Mouse (Mus musculus) intestine, embryonic 16.5 days (tissue): ENCODE measurements around the gene Tsks. TPM values are rescaled to one million over a fixed set of nuclear protein-coding genes. Genes with fewer than 3 reads are reported as not detected.
A peak's percentile ranks its signal among the peaks of the same experiment; 100 is the strongest.

ENCODE experiments used
- ATAC-seq: fragments of 200-750 bp; cut with Nextera tagmentation; 2 replicates; pipeline ENCODE4 v1.8.0; 2017; ENCODE audit warnings: moderate TSS enrichment, moderate library complexity
- H3K27ac ChIP-seq: fragments of 300-500 bp; sonication (generic); 2 replicates; pipeline ENCODE4 v1.5.1; 2014; ENCODE audit warnings: mild to moderate bottlenecking, low read length
- H3K27me3 ChIP-seq: fragments of 300-500 bp; sonication (generic); replicated peaks from 2 replicates; pipeline ENCODE4 v1.6.1; 2014; ENCODE audit warnings: low read length, control low read depth, mixed read lengths; ENCODE audit not compliant: control insufficient read depth, insufficient read depth
- H3K36me3 ChIP-seq: fragments of 300-500 bp; sonication (generic); 2 replicates; pipeline ENCODE4 v1.6.1; 2014; ENCODE audit warnings: low read length, control low read depth; ENCODE audit not compliant: control insufficient read depth, insufficient read depth
- H3K4me1 ChIP-seq: fragments of 300-500 bp; sonication (generic); 2 replicates; pipeline ENCODE4 v1.6.1; 2014; ENCODE audit warnings: low read length, control low read depth, mixed read lengths; ENCODE audit not compliant: control insufficient read depth, insufficient read depth
- H3K4me2 ChIP-seq: fragments of 300-500 bp; sonication (generic); 2 replicates; pipeline ENCODE4 v1.6.1; 2014; ENCODE audit warnings: low read depth, low read length, control low read depth
- H3K4me3 ChIP-seq: fragments of 300-500 bp; sonication (generic); 2 replicates; pipeline ENCODE4 v1.5.1; 2014; ENCODE audit warnings: mild to moderate bottlenecking, low read length
- H3K9ac ChIP-seq: fragments of 300-500 bp; sonication (generic); 2 replicates; pipeline ENCODE4 v1.6.1; 2014; ENCODE audit warnings: low read depth, low read length
- H3K9me3 ChIP-seq: fragments of 300-500 bp; sonication (generic); 2 replicates; pipeline ENCODE4 v1.6.1; 2016; ENCODE audit warnings: low read length, control low read depth; ENCODE audit not compliant: control insufficient read depth
- WGBS: fragments of 180-500 bp; shearing (Covaris S2); extraction: QIAGEN DNeasy Blood & Tissue Kit; methylation state at CpG from one replicate; pipeline ENCODE4 v1.1.7; 2014; 5-methylcytosine and 5-hydroxymethylcytosine counted together
- polyA plus RNA-seq: library from polyadenylated mRNA; unstranded; fragments of >200 nt; fragmentation: Nextera tagmentation; extraction: Ambion mirVana; gene quantifications from 2 replicates; pipeline ENCODE4 v1.2.1, GENCODE M21; 2015

The Tsks gene
- polyA plus RNA-seq, 1 experiment from 2014 or later, result not detected

DNA sequence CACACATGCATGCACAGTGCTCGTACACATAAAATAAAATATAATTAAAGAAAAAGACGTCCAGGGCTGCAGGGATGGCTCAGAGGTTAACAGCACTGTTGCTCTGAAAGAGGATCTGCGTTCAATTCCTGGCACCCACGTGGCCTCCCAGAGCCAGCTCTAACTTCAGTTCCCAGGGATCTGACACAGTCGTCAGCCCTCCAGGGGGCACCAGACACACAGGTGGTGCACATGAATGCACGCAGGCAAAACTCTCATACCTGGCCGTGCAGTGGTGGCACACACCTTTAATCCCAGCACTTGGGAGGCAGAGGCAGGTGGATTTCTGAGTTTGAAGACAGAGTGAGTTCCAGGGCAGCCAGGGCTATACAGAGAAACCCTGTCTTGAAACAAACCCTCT, 23.0 kb downstream of the Tsks start:
- no peak overlapping the region for H3K27ac ChIP-seq
- peaks cover 3% of the 10 kb centered on the region for H3K4me1 ChIP-seq
- no peak overlapping the region for H3K9ac ChIP-seq
- WGBS, result 77% methylated on average over 7 of the region's 7 CpGs
- no peaks in the 10 kb centered on the region for H3K27me3 ChIP-seq
- H3K4me2 ChIP-seq, result no peak overlapping the region
- no peak overlapping the region for H3K4me3 ChIP-seq
- H3K9me3 ChIP-seq, result no peaks in the 10 kb centered on the region
- no peak for ATAC-seq
- H3K36me3 ChIP-seq, result no peaks in the 10 kb centered on the region

DNA sequence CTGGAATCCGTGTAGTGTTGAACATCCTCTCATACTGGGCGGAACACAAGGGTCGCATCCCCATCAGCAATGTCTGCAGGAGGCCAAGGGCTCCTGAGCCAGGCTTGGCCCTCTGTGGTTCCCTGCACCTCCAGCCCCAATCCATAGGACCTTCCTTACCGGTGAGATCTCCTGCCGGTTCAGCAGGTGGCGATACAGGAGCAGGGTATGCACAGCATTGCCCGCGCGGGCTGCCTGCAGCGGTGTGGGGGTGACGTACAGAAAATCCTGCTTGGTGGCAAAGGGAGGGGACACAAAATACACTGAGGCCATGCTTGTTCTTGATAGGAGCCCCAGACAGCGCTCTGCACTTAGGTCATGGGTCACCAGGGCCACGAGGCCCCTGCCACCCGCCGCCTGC, 23.6 kb downstream of the Tsks start:
- peaks cover 9% of the 10 kb centered on the region for H3K4me1 ChIP-seq
- no peak overlapping the region for H3K4me3 ChIP-seq
- H3K4me2 ChIP-seq, result no peak overlapping the region
- H3K9me3 ChIP-seq, result no peaks in the 10 kb centered on the region
- no peaks in the 10 kb centered on the region for H3K36me3 ChIP-seq
- H3K27me3 ChIP-seq, result no peaks in the 10 kb centered on the region
- no peak overlapping the region for H3K9ac ChIP-seq
- ATAC-seq, result no peak
- 60% methylated on average over 15 of the region's 15 CpGs for WGBS
- H3K27ac ChIP-seq, result no peak overlapping the region

DNA sequence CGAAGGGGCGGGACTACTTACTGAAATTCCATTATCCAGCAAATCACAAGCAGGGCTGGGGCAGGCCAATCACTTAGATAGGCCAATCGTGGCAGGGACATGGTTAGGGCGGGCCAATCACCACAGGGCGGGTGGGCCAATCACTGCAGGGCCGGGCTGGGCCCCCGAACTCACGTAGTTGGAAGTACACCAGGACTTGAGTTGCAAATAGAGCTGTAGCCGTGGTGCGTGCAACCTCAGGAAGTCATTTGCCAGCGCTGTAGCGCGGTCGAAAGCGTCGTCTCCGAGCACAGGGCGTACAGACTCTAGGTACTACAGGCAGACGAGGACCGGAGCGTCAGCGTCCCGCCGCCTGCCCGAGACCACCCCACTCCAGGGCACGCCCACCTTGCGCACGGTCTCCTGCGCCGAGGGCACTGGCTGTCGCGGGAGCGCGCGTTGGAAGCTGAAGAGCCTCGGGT, 27.3 kb downstream of the Tsks start:
- peak overlapping the region; percentile 64 for H3K4me3 ChIP-seq
- ATAC-seq, result peak; percentile 97
- H3K4me2 ChIP-seq, result peak overlapping the region; percentile 95
- no peaks in the 10 kb centered on the region for H3K9me3 ChIP-seq
- 0% methylated on average over 36 of the region's 36 CpGs for WGBS
- no peaks in the 10 kb centered on the region for H3K36me3 ChIP-seq
- H3K9ac ChIP-seq, result peak overlapping the region; percentile 75
- no peaks in the 10 kb centered on the region for H3K27me3 ChIP-seq
- peaks cover 22% of the 10 kb centered on the region for H3K4me1 ChIP-seq
- peak overlapping the region; percentile 87 for H3K27ac ChIP-seq

DNA sequence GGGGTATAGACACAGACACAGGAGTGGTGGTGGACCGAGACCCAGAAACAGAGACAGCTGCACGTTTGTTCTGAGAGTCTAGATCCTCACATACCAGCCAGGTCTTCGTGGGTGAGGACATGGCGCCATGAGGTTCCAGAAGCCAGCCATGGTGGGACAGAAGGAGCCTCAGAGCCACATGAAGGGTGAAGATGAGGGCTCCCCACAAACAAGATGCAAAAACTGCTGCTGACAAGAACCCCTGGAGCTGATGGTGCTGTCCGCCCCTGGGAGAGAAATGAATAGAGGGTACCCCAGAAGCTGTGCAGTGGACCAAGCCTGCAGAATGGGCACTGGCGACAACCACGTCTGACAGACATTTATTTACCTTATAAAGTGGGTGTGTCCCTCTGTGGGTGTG, 28.1 kb downstream of the Tsks start:
- 59% methylated on average over 7 of the region's 7 CpGs for WGBS
- peaks cover 22% of the 10 kb centered on the region for H3K4me1 ChIP-seq
- ATAC-seq, result no peak

DNA sequence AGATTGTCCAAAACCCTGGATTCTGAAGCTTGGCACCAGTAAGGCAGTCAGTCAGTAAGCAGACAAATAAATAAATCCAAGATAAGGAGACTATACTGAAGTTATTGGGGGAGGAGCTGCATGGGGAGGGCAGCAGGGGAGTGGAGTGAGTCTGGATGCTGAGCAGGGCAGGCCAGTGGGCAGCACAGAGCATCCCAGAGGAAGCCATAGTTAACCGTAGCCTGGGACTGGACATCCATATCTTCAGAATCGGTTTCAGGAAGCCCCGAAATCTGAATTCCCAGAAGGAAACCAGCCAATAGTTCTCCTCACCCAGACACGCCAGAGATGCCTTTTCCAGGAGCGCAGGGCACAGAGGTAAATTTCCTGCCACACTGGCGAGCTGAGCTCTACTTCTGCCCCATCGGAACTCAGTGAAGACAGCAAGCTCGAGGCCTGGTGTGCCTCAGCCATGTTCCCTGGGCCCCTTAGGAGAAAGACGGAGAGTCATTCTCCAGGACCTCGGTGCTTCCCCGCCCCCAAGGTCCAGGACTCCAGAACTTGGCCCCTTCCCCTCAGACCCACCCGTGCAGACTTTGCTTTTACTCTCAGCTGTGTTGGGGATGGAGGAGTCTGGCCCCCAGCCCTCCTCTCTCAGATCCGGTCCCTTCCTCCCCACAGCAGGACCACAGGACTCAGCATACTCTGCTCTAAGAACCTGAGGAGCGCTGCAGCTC, 30.6 kb downstream of the Tsks start:
- WGBS, result 44% methylated on average over 14 of the region's 14 CpGs
- Histone ChIP-seq H3K27me3 (no peaks in the 10 kb centered on the region), H3K9ac (peak overlapping the region; percentile 54), H3K27ac (peak overlapping the region; percentile 8), H3K4me2 (peak overlapping the region; percentile 66), H3K36me3 (peaks cover 17% of the 10 kb centered on the region), H3K4me1 (peaks cover 22% of the 10 kb centered on the region), H3K4me3 (peak overlapping the region; percentile 52), H3K9me3 (no peaks in the 10 kb centered on the region)
- ATAC-seq, result no peak

More for the DNA sequence above, 28.1 kb downstream of the Tsks start:
- Histone ChIP-seq H3K4me2 (peak overlapping the region; percentile 95), H3K27ac (peak overlapping the region; percentile 87; the same call in 1 of the 2 replicates), H3K9ac (peak overlapping the region; percentile 75; the same call in 1 of the 2 replicates), H3K27me3 (no peaks in the 10 kb centered on the region), H3K36me3 (peaks cover 4% of the 10 kb centered on the region; the same call in 1 of the 2 replicates), H3K9me3 (no peaks in the 10 kb centered on the region), H3K4me3 (peak overlapping the region; percentile 64)

DNA sequence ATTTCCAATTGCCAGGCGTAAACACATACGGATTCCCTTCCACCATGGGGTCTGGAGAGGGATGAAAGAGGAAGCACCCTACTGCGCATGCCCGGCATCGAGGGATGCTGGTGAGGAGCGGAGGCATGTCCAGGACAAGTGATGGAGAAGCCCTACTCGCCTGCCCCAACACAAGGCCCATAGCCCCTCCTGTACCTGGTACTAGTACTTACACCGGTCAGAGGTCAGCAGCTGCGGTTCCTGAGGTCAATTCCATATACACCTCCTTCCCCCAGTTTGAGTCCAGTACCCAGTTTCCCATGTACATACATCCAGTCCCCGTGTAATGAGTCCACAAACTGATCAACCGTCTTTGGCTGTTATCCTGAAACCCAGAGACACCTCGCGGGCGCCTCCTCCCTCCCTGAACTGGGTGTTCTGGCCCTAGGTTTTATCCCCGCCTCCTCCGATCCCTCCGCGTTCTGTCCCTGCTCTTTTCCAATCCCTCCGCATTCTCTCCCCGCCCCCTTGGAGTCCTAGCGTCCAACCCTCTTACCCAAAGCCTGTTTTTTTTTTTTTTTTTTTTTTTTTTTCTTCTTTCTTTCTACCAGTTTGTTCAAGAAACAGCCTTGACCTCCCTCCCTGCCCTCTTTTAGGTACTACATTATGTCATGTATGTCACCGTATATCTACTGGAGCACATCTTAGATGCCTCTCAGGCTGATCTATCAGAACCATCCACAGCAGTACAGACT, 31.5 kb downstream of the Tsks start, which contains the start of gene Cpt1c:
Gene Cpt1c (minus strand): TSS at position 469 of the 734 bp plus-strand sequence.
- Histone ChIP-seq H3K27ac (peak within 1 kb of the TSS; percentile 76), H3K9ac (peak within 1 kb of the TSS; percentile 59), H3K36me3 (peaks cover 25% of the 10 kb centered on the region), H3K4me1 (peaks cover 22% of the 10 kb centered on the region), H3K9me3 (no peaks in the 10 kb centered on the region), H3K27me3 (no peaks in the 10 kb centered on the region), H3K4me2 (peak within 1 kb of the TSS; percentile 66), H3K4me3 (peak within 1 kb of the TSS; percentile 52)
- 3% methylated on average over 22 of the region's 22 CpGs for WGBS
- peak; percentile 4; the same call in 1 of the 2 replicates for ATAC-seq

DNA sequence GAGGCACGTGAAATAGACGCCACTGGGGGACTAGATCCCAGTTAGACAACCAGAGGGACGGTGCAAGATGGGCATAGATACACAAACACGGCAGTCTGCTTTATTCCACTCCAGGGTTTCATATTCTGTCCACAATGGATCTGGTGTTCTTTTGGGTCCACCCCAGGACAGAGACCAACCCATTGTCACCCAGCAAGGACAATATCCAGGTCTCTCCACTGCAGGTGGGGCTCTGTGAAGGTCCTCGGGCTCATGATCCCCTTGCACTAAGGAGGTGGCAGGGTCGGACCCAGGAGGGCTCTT, 32.1 kb downstream of the Tsks start:
- Histone ChIP-seq H3K9me3 (no peaks in the 10 kb centered on the region), H3K36me3 (peaks cover 26% of the 10 kb centered on the region), H3K27me3 (no peaks in the 10 kb centered on the region), H3K4me3 (no peak overlapping the region), H3K4me2 (peak overlapping the region; percentile 66; the same call in 1 of the 2 replicates), H3K4me1 (peaks cover 22% of the 10 kb centered on the region), H3K27ac (peak overlapping the region; percentile 39; the same call in 1 of the 2 replicates), H3K9ac (no peak overlapping the region)
- no peak for ATAC-seq
- WGBS, result 19% methylated on average over 6 of the region's 6 CpGs

DNA sequence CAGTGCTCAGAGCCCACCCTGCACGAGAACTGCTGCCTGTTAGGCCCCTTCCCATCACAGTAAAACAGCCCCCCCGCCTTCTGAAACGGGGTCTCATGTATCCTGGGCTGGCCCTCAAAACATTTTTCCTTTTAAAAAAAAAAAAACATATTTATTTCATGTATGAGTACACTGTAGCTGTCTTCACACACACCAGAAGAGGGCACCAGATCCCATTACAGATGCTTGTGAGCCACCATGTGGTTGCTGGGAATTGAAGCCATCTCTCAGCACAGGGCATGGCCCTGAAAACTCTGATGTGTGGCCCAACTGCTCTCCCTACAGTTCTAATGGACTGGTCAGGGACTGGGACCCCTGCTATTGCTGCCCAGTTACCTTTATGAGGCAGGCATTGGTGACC, 35.3 kb downstream of the Tsks start:
- 86% methylated on average over 3 of the region's 3 CpGs for WGBS
- H3K9me3 ChIP-seq, result no peaks in the 10 kb centered on the region

DNA sequence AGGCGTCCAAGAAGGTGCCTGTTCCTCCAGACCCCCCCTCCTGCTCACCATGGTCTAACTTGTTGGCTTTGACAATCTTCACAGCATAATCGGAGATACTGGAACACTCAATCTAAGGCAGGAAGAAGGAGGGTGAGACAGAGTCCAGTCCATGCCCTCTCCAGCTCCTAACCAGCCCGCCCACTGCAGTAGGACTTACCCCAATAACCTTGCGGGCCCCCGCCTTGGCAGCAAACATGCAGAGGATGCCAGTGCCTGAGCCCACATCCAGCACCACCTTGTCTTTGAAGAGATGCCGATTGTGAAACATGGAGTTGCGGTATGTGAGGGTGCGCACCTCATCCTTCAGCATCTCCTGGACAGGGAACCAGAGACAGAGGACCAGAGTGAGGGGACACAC, 38.5 kb downstream of the Tsks start:
- 94% methylated on average over 8 of the region's 8 CpGs for WGBS
- Histone ChIP-seq H3K27me3 (no peaks in the 10 kb centered on the region), H3K9ac (no peak overlapping the region), H3K36me3 (peaks cover 41% of the 10 kb centered on the region), H3K9me3 (no peaks in the 10 kb centered on the region), H3K4me3 (no peak overlapping the region), H3K4me1 (peaks cover 16% of the 10 kb centered on the region), H3K27ac (no peak overlapping the region), H3K4me2 (no peak overlapping the region)
- ATAC-seq, result no peak

More for the DNA sequence above, 35.3 kb downstream of the Tsks start:
- H3K9ac ChIP-seq, result no peak overlapping the region
- no peak overlapping the region for H3K27ac ChIP-seq
- H3K4me3 ChIP-seq, result no peak overlapping the region
- no peaks in the 10 kb centered on the region for H3K27me3 ChIP-seq
- H3K4me2 ChIP-seq, result no peak overlapping the region
- H3K36me3 ChIP-seq, result peaks cover 46% of the 10 kb centered on the region
- ATAC-seq, result no peak
- peaks cover 11% of the 10 kb centered on the region for H3K4me1 ChIP-seq
